Mouse (Mus musculus) midbrain, embryonic 16.5 days (tissue): ENCODE results near the gene Triobp. TPM values are rescaled to one million over a fixed set of nuclear protein-coding genes. Genes with fewer than 3 reads are reported as not detected.

ENCODE experiments used
- ATAC-seq: fragments of 200-750 bp; cut with Nextera tagmentation; 2 replicates; pipeline ENCODE4 v1.8.0; 2017; ENCODE audit warnings: moderate TSS enrichment
- H3K27ac ChIP-seq: fragments of 300-500 bp; sonication (generic); 2 replicates; pipeline ENCODE4 v1.5.1; 2014; ENCODE audit warnings: mild to moderate bottlenecking, low read length, mixed read lengths
- H3K27me3 ChIP-seq: fragments of 300-500 bp; sonication (generic); 2 replicates; pipeline ENCODE4 v1.6.1; 2014; ENCODE audit warnings: low read depth, low read length, mixed read lengths; ENCODE audit not compliant: control insufficient read depth, insufficient read depth
- H3K36me3 ChIP-seq: fragments of 300-500 bp; sonication (generic); 2 replicates; pipeline ENCODE4 v1.6.1; 2014; ENCODE audit warnings: mild to moderate bottlenecking, low read length, moderate library complexity, mixed read lengths; ENCODE audit not compliant: control insufficient read depth, insufficient read depth
- H3K4me1 ChIP-seq: fragments of 300-500 bp; sonication (generic); 2 replicates; pipeline ENCODE4 v1.6.1; 2014; ENCODE audit warnings: mild to moderate bottlenecking, low read length, mixed read lengths; ENCODE audit not compliant: control insufficient read depth, insufficient read depth
- H3K4me2 ChIP-seq: fragments of 300-500 bp; sonication (generic); 2 replicates; pipeline ENCODE4 v1.6.1; 2014; ENCODE audit warnings: mild to moderate bottlenecking, low read length, mixed read lengths
- H3K4me3 ChIP-seq: fragments of 300-500 bp; sonication (generic); 2 replicates; pipeline ENCODE4 v1.5.1; 2014; ENCODE audit warnings: low read depth, mild to moderate bottlenecking, low read length, moderate library complexity, mixed read lengths
- H3K9ac ChIP-seq: fragments of 300-500 bp; sonication (generic); 2 replicates; pipeline ENCODE4 v1.6.1; 2014; ENCODE audit warnings: low read depth, low read length, mixed read lengths
- H3K9me3 ChIP-seq: fragments of 300-500 bp; sonication (generic); replicated peaks from 2 replicates; pipeline ENCODE4 v1.6.1; 2014; ENCODE audit warnings: mild to moderate bottlenecking, low read length, mixed read lengths; ENCODE audit not compliant: control insufficient read depth, poor library complexity, severe bottlenecking
- WGBS: fragments of 180-500 bp; shearing (Covaris S2); extraction: QIAGEN DNeasy Blood & Tissue Kit; methylation state at CpG from one replicate; pipeline ENCODE4 v1.1.7; 2014; 5-methylcytosine and 5-hydroxymethylcytosine counted together
- polyA plus RNA-seq: library from polyadenylated mRNA; unstranded; fragments of >200 nt; fragmentation: Nextera tagmentation; extraction: Ambion mirVana; gene quantifications from 2 replicates; pipeline ENCODE4 v1.2.1, GENCODE M21; 2015

The Triobp gene
- polyA plus RNA-seq, 1 experiment from 2014 or later: 40.9 TPM

DNA sequence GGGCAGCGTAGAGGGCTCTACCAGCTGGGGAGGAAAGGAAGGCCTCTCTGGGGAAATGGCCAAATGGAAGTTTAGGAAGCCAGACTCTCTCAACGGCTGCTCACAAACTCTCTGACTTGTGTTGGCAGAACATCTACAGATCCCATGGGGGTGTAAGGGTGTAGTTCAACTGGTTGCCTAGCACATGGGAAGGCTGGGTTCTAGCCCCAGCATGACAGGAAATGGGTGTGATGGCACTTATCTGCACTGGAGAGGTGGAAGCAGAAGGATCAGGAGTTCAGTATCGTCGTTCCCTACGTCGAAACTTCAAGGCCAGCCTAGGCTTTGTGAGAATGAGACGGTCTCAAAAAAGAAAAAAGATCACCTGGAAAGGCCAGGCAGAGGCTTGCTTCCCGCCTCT is 38.5 kb upstream of the Triobp start:
- peaks cover 6% of the 10 kb centered on the region for H3K4me1 ChIP-seq
- H3K27ac ChIP-seq: no peak overlapping the region
- H3K27me3 ChIP-seq: no peaks in the 10 kb centered on the region
- H3K9me3 ChIP-seq: no peaks in the 10 kb centered on the region
- H3K4me3 ChIP-seq: no peak overlapping the region
- no peak for ATAC-seq
- no peak overlapping the region for H3K9ac ChIP-seq
- WGBS: 90% methylated on average over 8 of the region's 8 CpGs
- H3K4me2 ChIP-seq: no peak overlapping the region
- H3K36me3 ChIP-seq: no peaks in the 10 kb centered on the region

DNA sequence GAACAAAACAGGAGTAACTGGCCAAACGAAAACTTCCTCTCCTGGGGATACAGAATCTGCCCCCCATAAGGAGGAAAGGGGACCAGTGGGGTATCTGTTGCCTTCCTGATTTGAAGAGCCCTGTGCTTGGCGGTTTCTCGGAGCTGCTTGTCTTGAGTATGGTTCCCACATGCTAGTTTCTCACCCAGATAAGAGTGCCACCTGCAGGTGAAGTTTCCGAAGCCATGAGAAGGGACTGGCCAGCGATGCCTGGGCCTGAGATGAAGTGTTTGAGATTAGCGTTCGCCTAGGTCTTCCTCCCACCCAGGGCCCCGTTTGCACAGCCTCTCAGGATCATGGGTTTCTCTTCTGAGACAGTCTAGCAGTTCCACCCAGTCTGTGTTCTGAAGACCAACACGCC is 35.5 kb upstream of the Triobp start:
- ATAC-seq: no peak
- no peak overlapping the region for H3K9ac ChIP-seq
- H3K9me3 ChIP-seq: no peaks in the 10 kb centered on the region
- H3K4me3 ChIP-seq: no peak overlapping the region
- WGBS: 30% methylated on average over 9 of the region's 9 CpGs
- H3K4me2 ChIP-seq: no peak overlapping the region
- no peak overlapping the region for H3K27ac ChIP-seq
- no peaks in the 10 kb centered on the region for H3K27me3 ChIP-seq
- H3K36me3 ChIP-seq: no peaks in the 10 kb centered on the region
- H3K4me1 ChIP-seq: peaks cover 27% of the 10 kb centered on the region

- ATAC-seq: peak; percentile 94
- peak within 1 kb of the TSS; percentile 90 for H3K9ac ChIP-seq
- peak within 1 kb of the TSS; percentile 66 for H3K4me3 ChIP-seq
- H3K4me2 ChIP-seq: peak within 1 kb of the TSS; percentile 80
- no peaks in the 10 kb centered on the region for H3K27me3 ChIP-seq
- H3K27ac ChIP-seq: peak within 1 kb of the TSS; percentile 98
- peaks cover 30% of the 10 kb centered on the region for H3K4me1 ChIP-seq
- no peaks in the 10 kb centered on the region for H3K9me3 ChIP-seq
- H3K36me3 ChIP-seq: peaks cover 4% of the 10 kb centered on the region
- WGBS: under 1% methylated on average over 51 of the region's 51 CpGs
These were observed 33.9 kb upstream of the Triobp start, which contains the start of gene Pdxp for GRCm38 (mm10) chr15:78913632-78914090. TSS of gene Pdxp (plus strand) at chr15:78913919.

GRCm38 (mm10) chr15:78914091-78914822 is 33.3 kb upstream of the Triobp start:
- peaks cover 30% of the 10 kb centered on the region for H3K4me1 ChIP-seq
- H3K4me3 ChIP-seq: peak overlapping the region; percentile 66
- peak overlapping the region; percentile 80 for H3K4me2 ChIP-seq
- peak; percentile 75 for ATAC-seq
- H3K27ac ChIP-seq: peak overlapping the region; percentile 98
- WGBS: under 1% methylated on average over 74 of the region's 87 CpGs
- H3K36me3 ChIP-seq: peaks cover 4% of the 10 kb centered on the region
- H3K9me3 ChIP-seq: no peaks in the 10 kb centered on the region
- H3K27me3 ChIP-seq: no peaks in the 10 kb centered on the region
- H3K9ac ChIP-seq: peak overlapping the region; percentile 90

DNA sequence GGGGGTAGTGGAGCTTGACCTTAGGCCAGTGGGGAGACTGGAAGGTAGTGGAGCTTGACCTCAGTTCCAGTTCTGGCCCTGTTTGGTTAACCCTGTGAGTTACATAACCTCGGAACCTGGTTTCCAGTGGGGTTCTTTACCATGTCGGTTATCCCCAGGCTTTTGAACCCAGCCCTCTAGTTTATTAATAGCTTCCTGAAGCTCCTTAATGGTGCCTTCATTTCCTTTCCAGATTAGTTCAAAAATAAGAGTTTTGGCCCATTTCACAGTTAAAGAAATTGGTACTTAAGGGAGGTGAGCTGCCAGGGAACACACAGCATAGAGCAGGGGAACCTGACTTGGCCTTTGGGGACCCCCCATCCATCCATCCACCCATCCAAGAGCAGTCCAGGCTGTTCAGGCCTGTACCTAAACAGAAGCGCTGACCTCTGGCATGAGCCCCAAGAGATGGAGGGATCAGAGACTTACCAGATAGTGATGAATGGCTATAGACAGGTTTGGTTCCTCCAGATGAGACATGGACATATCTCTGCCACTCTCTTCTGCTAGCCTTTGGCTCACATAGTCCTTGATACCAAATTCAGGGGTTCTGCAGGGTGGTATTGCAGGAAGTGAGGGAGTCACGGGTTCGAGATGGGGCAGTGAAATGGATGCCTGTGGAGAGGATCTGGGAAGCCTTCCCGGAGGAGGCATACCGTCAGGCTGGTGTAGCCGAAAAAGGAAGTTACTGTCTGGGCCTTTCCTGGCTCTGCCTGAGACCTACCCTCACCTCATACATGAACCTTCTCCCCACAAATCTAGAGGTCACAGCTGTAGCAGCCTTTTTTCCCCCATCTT is 32.5 kb upstream of the Triobp start:
- no peak for ATAC-seq
- Histone ChIP-seq H3K4me1 (peaks cover 30% of the 10 kb centered on the region), H3K36me3 (peaks cover 4% of the 10 kb centered on the region), H3K27ac (peak overlapping the region; percentile 98), H3K9ac (peak overlapping the region; percentile 90), H3K27me3 (no peaks in the 10 kb centered on the region), H3K4me3 (peak overlapping the region; percentile 66), H3K4me2 (peak overlapping the region; percentile 80), H3K9me3 (no peaks in the 10 kb centered on the region)
- 51% methylated on average over 8 of the region's 8 CpGs for WGBS

DNA sequence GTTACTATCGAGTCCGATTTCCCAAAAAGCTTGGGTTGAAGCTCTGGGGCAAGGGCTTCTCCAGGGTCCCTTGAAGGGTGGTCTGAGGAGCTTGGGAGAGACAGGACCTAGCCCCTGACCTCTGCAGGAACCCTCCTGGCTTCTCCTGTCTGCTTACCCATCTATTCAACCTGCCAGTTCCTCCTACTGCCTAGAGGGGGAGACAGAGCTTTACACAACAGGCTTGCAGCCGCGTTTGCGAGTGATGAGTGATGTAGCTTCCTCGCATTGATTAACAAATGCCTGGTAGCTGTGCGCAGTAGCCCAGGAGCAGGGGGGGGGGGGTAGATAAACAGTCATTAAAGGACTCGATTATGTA is 31.9 kb upstream of the Triobp start:
- H3K27ac ChIP-seq: peak overlapping the region; percentile 67
- ATAC-seq: peak; percentile 15; the same call in 1 of the 2 replicates
- peak overlapping the region; percentile 66 for H3K4me3 ChIP-seq

DNA sequence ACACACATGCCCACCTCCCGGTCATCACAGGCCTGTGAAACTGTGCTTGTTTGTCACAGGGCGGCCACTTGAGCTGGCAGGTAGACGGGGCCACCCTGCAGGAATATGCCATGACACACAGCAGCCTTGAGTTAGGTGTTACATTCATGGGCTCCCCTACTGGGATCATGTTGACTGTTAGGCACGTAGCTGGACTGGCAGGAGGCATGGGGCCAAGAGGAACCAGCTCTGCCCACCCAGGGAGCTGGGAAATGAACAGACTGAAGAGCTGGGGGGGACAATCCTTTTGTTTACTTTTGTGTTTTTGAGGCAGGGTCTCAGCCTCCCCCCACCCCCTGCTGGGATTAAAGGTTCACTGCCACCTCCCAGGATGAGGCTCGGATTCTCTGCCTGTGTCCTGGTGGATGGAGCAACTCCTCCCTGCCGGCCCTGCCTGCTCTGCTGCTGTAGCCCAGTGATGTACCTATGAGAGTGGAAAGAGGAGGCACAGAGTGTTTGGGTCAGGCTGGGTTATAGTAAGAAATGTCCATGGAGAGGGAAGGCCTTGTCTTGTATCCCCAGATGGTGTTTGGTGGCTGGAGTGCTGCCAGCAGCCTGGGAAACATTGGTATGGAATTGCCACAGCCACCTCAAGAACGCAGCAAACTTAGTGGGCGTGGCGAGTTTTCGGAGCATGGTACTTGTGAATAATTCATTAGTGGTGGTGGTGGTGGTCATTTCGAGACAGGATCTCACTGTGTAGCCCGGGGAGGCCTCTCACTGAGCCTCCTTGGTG is 31.3 kb upstream of the Triobp start:
- Histone ChIP-seq H3K9me3 (no peaks in the 10 kb centered on the region), H3K4me1 (peaks cover 30% of the 10 kb centered on the region), H3K4me3 (peak overlapping the region; percentile 66), H3K36me3 (peaks cover 4% of the 10 kb centered on the region), H3K4me2 (peak overlapping the region; percentile 80), H3K9ac (peak overlapping the region; percentile 73), H3K27me3 (no peaks in the 10 kb centered on the region), H3K27ac (peak overlapping the region; percentile 67)
- 22% methylated on average over 12 of the region's 12 CpGs for WGBS
- no peak for ATAC-seq

More for the DNA sequence above, 31.9 kb upstream of the Triobp start:
- H3K9me3 ChIP-seq: no peaks in the 10 kb centered on the region
- WGBS: 10% methylated on average over 8 of the region's 8 CpGs
- H3K27me3 ChIP-seq: no peaks in the 10 kb centered on the region
- H3K36me3 ChIP-seq: peaks cover 4% of the 10 kb centered on the region
- peaks cover 30% of the 10 kb centered on the region for H3K4me1 ChIP-seq
- peak overlapping the region; percentile 80 for H3K4me2 ChIP-seq
- peak overlapping the region; percentile 90 for H3K9ac ChIP-seq

DNA sequence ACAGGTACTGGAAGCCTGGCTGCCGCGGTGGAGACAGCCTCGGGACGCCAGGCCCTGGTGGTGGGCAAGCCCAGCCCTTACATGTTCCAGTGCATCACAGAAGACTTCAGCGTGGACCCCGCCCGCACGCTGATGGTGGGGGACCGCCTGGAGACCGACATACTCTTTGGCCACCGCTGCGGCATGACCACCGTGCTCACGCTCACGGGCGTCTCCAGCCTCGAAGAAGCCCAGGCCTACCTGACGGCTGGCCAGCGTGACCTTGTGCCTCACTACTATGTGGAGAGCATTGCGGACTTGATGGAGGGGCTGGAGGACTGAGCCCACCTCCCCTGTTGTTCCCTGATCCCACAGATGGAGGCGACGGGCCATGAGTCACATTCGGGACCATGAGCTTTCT is 29.4 kb upstream of the Triobp start:
- Histone ChIP-seq H3K9ac (no peak overlapping the region), H3K27me3 (no peaks in the 10 kb centered on the region), H3K36me3 (peaks cover 4% of the 10 kb centered on the region), H3K4me1 (peaks cover 27% of the 10 kb centered on the region), H3K27ac (no peak overlapping the region), H3K4me2 (no peak overlapping the region), H3K4me3 (no peak overlapping the region), H3K9me3 (no peaks in the 10 kb centered on the region)
- 94% methylated on average over 23 of the region's 23 CpGs for WGBS
- ATAC-seq: no peak
